Mouse (Mus musculus) cerebellum, adult 2 months (tissue): ENCODE measurements at regions not wholly inside any gene's neighbourhood (a gene's known extent, or its start where the extent isn't known, plus 50 kb on each side); places are given as distances from the start of the nearest gene placed in this dataset.

Source experiments
- CTCF ChIP-seq: fragments of 200-500 bp; IDR thresholded peaks from 2 replicates; pipeline ENCODE4 v1.5.1; 2011; ENCODE audit warnings: low read depth, mild to moderate bottlenecking, control low read depth, low read length, moderate library complexity, borderline replicate concordance; ENCODE audit not compliant: insufficient read depth
- POLR2A ChIP-seq: fragments of 200-500 bp; IDR thresholded peaks from 2 replicates; pipeline ENCODE4 v1.6.1; 2011; ENCODE audit warnings: low read length, control low read depth, borderline replicate concordance; ENCODE audit not compliant: insufficient read depth

GRCm38 (mm10) chr12:9266221-9266620, 236.4 kb downstream of the Ttc32 start:
- no peak for TF ChIP-seq CTCF
- TF ChIP-seq POLR2A, result no peak
